Mouse (Mus musculus) layer of hippocampus, postnatal 25 days (tissue): ENCODE data around the gene 8030474K03Rik. TPM values are rescaled to one million over a fixed set of nuclear protein-coding genes. Genes with fewer than 3 reads are reported as not detected.
"Not testable (repeated sequence)": the region's sequence is repeated elsewhere in the genome, so short reads cannot be mapped to it uniquely, and the experiment has no call there.

Experiments used
- DNase-seq, 2 experiments: peaks; one replicate each; pipeline ENCODE4 v3.0.0; 2022; ENCODE audit warnings: mixed read lengths in 2 of 2, low spot score in 1 of 2; ENCODE audit errors: extremely low spot score in 1 of 2
- total RNA-seq, 2 experiments: library from RNA; stranded (reverse); gene quantifications; 2 replicates each; pipeline ENCODE4 v1.2.3; 2021

8030474K03Rik gene
- total RNA-seq = under 1 TPM in 1 of 2 experiments, not detected in 1; 0.52 TPM

DNA sequence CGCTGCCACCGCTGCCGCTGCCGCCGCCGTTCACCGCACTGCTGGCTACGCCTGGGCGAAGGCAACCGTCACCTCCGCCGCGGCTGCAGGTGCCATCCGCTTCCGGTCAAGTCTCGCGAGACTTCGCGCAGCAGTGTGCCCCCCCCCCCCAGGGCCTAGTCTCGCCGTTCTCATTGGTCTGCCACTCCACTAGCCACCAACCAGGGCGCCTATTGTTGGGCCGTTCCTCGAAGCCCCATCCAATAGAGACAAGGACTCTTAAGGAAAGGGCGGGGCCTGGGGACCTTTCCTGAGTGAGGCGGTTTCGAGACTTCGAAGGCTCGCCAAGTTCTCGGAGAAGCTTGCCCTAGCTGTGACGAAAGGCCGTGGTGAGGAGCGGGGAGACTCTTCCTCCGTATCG, at the start of gene 8030474K03Rik, which contains the start of gene Gm4779:
Gene 8030474K03Rik (plus strand): TSS at position 315 of the 400 bp plus-strand sequence.
Gene Gm4779 (minus strand): TSS at position 82 of the 400 bp plus-strand sequence.
- no peak for DNase-seq

- DNase-seq = no peak
These were observed 44.3 kb upstream of the 8030474K03Rik start for GRCm38 (mm10) chrX:101750144-101750543.

- peak in 1 of 2 experiments; percentile 15 for DNase-seq
These were observed 40.0 kb upstream of the 8030474K03Rik start for GRCm38 (mm10) chrX:101754478-101754877.

GRCm38 (mm10) chrX:101764621-101765020, 29.8 kb upstream of the 8030474K03Rik start:
- no peak for DNase-seq

- DNase-seq = no peak
These were observed 29.3 kb upstream of the 8030474K03Rik start for GRCm38 (mm10) chrX:101765111-101765510.

DNA sequence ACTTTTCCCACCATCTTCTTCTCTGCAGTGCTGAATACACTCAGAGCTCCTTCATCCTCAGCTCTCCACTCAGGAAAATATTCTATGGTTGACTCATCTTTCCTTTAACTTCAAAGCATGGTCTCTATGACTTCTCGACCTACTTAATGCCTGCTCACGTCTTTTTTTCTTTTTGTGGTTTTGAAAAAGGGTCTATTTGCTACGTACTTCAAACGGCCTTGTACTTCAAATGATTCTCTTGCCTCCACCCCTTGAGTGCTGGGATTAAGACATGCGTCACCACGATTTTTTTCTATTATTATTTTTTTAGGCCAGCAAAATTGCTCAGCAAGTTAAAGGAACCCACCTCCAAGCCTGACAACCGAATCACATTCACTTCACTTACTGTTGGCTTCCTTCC, 27.2 kb upstream of the 8030474K03Rik start:
- DNase-seq = no peak

GRCm38 (mm10) chrX:101769478-101769877, 25.0 kb upstream of the 8030474K03Rik start:
- no peak for DNase-seq

DNA sequence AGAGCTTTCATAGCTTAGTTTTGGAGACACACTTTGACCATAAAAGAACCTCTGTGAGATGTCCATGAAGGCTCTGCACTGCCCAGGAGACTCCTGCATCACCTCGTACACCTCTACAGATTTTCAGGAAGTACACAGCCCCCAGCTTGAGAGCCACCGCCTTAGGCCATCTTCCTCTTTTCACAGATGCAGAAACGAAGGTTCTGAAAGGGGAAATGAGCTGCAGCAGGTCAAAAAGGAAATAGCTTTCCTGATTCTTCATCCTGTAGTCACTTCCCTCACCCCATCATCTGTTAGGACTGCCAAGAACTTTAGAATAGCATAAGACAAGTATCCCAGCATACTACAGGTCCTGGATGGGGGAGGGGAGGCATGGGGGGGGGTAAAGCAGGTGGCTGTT, 24.1 kb upstream of the 8030474K03Rik start:
- no peak for DNase-seq

DNA sequence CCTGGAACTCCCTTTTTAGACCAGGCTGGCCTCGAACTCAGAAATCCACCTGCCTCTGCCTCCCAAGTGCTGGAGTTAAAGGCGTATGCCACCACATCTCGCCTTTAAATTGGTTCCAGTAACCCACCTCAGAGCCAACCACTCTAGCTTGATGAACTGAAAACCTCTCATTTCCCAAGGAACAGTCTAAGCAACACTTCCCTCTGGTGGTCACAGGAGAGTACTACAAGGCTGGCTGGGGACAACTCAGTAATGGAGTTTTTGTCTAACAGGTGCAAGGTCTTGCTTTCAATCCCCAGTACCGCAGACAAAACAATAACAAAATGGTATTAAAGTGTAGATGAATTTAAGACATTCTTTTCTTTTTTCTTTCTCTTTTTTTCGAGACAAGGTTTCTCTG, 22.4 kb upstream of the 8030474K03Rik start:
- DNase-seq = peak; percentile 36 to 62

DNA sequence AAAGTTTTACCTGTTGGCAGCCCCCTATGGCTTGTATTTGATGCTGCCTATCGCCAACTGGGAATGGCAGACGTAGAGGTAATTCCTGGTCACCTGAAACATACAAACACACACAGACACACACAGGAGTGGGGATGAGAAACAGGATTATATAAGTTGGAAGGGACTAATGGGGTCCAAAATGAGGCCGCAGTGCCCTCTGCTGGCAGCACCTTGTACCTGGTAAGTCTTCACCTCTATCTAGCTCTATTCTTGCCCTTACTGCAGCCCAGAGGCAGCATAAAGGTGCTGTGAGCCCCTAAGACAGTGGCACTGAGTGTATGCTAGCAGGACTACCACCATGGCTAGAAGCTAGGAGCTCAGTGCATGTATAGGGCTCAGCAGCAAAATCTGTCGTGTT, 2.9 kb upstream of the 8030474K03Rik start:
- DNase-seq = peak; percentile 47 to 72

- no peak for DNase-seq
These were observed 11.1 kb downstream of the 8030474K03Rik start for GRCm38 (mm10) chrX:101805512-101805911.

- DNase-seq = no peak
These were observed 17.3 kb downstream of the 8030474K03Rik start for GRCm38 (mm10) chrX:101811750-101812149.

- DNase-seq = no peak
These were observed 24.7 kb downstream of the 8030474K03Rik start for GRCm38 (mm10) chrX:101819163-101819562.

DNA sequence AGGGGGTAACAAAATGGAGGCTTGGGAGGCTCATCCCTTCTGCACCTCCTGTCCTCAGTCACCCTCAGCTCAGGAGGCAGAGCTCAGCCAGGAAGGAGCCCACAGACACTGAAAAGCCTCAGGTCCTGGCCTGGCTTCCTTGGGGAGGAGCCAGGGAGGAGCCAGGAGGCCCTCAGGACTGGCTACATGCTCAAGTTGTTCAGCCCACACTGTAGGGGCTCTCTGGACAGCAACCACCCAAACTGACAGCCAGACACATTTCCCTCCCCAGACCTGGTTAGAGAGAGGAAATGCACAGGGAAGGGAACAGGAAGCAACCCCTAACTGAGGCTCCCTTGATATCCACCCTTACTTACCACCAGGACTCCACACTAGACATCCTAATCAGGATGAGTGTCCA, 25.5 kb downstream of the 8030474K03Rik start:
- not testable (repeated sequence) for DNase-seq

GRCm38 (mm10) chrX:101847191-101847795, 52.8 kb downstream of the 8030474K03Rik start:
- DNase-seq = no peak

Other genes starting within 250 kb of the 8030474K03Rik start
- gene Ogt, start 154.6 kb upstream of the 8030474K03Rik start, total RNA-seq = 100 to 1,000 TPM; 180 to 235 TPM
- under 1 TPM in 1 of 2 experiments, not detected in 1; 0.21 TPM for gene Cxcr3, start 60.4 kb upstream of the 8030474K03Rik start, total RNA-seq
- gene Gm4779, start 233 bp upstream of the 8030474K03Rik start, total RNA-seq = under 1 TPM; 0.30 to 0.87 TPM
- gene Nhsl2, start 54.7 kb downstream of the 8030474K03Rik start, total RNA-seq = 10 to 100 TPM; 39.8 to 48.0 TPM